Mouse (Mus musculus): ENCODE results near the gene Kif18a. TPM values are rescaled to one million over a fixed set of nuclear protein-coding genes. Genes with fewer than 3 reads are reported as not detected.

The Kif18a gene
- polyA plus RNA-seq (2017; shearing (Covaris generic)) = 10 to 100 TPM in 1 of 3 experiments, 1 to 10 TPM in 2; 4.6 to 23.2 (median 6.8) TPM

GRCm38 (mm10) chr2:109280600-109281340 lies at the start of gene Kif18a, which contains the start of gene Mettl15:
Kif18a (plus strand) TSS chr2:109280738.
Mettl15 (minus strand) TSS chr2:109280748.
- peak; percentile 97 for ATAC-seq

- ATAC-seq = no peak
These were observed 46.7 kb upstream of the Kif18a start for GRCm38 (mm10) chr2:109233876-109234275.

- ATAC-seq = no peak
These were observed 44.8 kb upstream of the Kif18a start for GRCm38 (mm10) chr2:109235741-109236140.

GRCm38 (mm10) chr2:109241947-109242346 lies 38.6 kb upstream of the Kif18a start:
- no peak for ATAC-seq

GRCm38 (mm10) chr2:109262779-109263178 lies 17.8 kb upstream of the Kif18a start:
- no peak for ATAC-seq

GRCm38 (mm10) chr2:109273098-109273497 lies 7.4 kb upstream of the Kif18a start:
- ATAC-seq = no peak

GRCm38 (mm10) chr2:109277593-109277992 lies 2.9 kb upstream of the Kif18a start:
- no peak for ATAC-seq

- ATAC-seq = no peak
These were observed 2.5 kb upstream of the Kif18a start for GRCm38 (mm10) chr2:109278036-109278435.

GRCm38 (mm10) chr2:109280272-109280599 lies 302 bp upstream of the Kif18a start:
- ATAC-seq = no peak

- no peak for ATAC-seq
These were observed 778 bp downstream of the Kif18a start for GRCm38 (mm10) chr2:109281341-109281690.

GRCm38 (mm10) chr2:109284121-109284520 lies 3.6 kb downstream of the Kif18a start:
- ATAC-seq = no peak

GRCm38 (mm10) chr2:109289327-109289726 lies 8.8 kb downstream of the Kif18a start:
- no peak for ATAC-seq

GRCm38 (mm10) chr2:109296264-109296663 lies 15.7 kb downstream of the Kif18a start:
- no peak for ATAC-seq

- no peak for ATAC-seq
These were observed 17.6 kb downstream of the Kif18a start for GRCm38 (mm10) chr2:109298160-109298559.

- no peak for ATAC-seq
These were observed 21.7 kb downstream of the Kif18a start for GRCm38 (mm10) chr2:109302234-109302633.

GRCm38 (mm10) chr2:109303638-109304037 lies 23.1 kb downstream of the Kif18a start:
- no peak for ATAC-seq

GRCm38 (mm10) chr2:109311369-109311768 lies 30.8 kb downstream of the Kif18a start:
- ATAC-seq = no peak

GRCm38 (mm10) chr2:109331807-109332206 lies 51.3 kb downstream of the Kif18a start:
- peak; percentile 51 for ATAC-seq

GRCm38 (mm10) chr2:109334237-109334636 lies 53.7 kb downstream of the Kif18a start:
- peak; percentile 60 for ATAC-seq

GRCm38 (mm10) chr2:109335765-109336164 lies 55.2 kb downstream of the Kif18a start:
- no peak for ATAC-seq

- ATAC-seq = no peak
These were observed 64.8 kb downstream of the Kif18a start for GRCm38 (mm10) chr2:109345386-109345785.

- peak; percentile 25 for ATAC-seq
These were observed 68.2 kb downstream of the Kif18a start for GRCm38 (mm10) chr2:109348742-109349141.

- ATAC-seq = no peak
These were observed 78.1 kb downstream of the Kif18a start for GRCm38 (mm10) chr2:109358456-109359141.

GRCm38 (mm10) chr2:109365962-109366361 lies 85.4 kb downstream of the Kif18a start:
- no peak for ATAC-seq
